Mouse (Mus musculus): ENCODE measurements around the gene Rinl.
A peak's percentile ranks its signal among the peaks of the same experiment; 100 is the strongest.

Gene Rinl

GRCm38 (mm10) chr7:28781261-28781663 lies 7.5 kb upstream of the Rinl start:
- DNase-seq: no peak

- no peak for DNase-seq
Measured at GRCm38 (mm10) chr7:28785161-28785560, 3.6 kb upstream of the Rinl start.

GRCm38 (mm10) chr7:28787884-28788283 lies 885 bp upstream of the Rinl start:
- no peak for DNase-seq

GRCm38 (mm10) chr7:28789235-28789634 lies 466 bp downstream of the Rinl start:
- DNase-seq: no peak

- DNase-seq: no peak
Measured at GRCm38 (mm10) chr7:28790066-28790806, 1.5 kb downstream of the Rinl start.

- DNase-seq: no peak
Measured at GRCm38 (mm10) chr7:28791706-28792105, 2.9 kb downstream of the Rinl start.

- no peak for DNase-seq
Measured at GRCm38 (mm10) chr7:28792391-28793185, 3.8 kb downstream of the Rinl start.

GRCm38 (mm10) chr7:28793834-28794233 lies 5.1 kb downstream of the Rinl start:
- no peak for DNase-seq

GRCm38 (mm10) chr7:28794496-28794895 lies 5.7 kb downstream of the Rinl start:
- no peak for DNase-seq

GRCm38 (mm10) chr7:28795832-28796231 lies 7.1 kb downstream of the Rinl start:
- no peak for DNase-seq

GRCm38 (mm10) chr7:28796562-28796975 lies 7.8 kb downstream of the Rinl start:
- DNase-seq: peak; percentile 87 to 89

GRCm38 (mm10) chr7:28799994-28800393 lies 11.2 kb downstream of the Rinl start:
- no peak for DNase-seq

GRCm38 (mm10) chr7:28801451-28801850 lies 12.7 kb downstream of the Rinl start:
- DNase-seq: no peak

GRCm38 (mm10) chr7:28801901-28802670 lies 13.3 kb downstream of the Rinl start:
- no peak for DNase-seq

GRCm38 (mm10) chr7:28802846-28803588 lies 14.2 kb downstream of the Rinl start:
- no peak for DNase-seq

- no peak for DNase-seq
Measured at GRCm38 (mm10) chr7:28803756-28804155, 15.0 kb downstream of the Rinl start.

GRCm38 (mm10) chr7:28806869-28807268 lies 18.1 kb downstream of the Rinl start:
- no peak for DNase-seq

- DNase-seq: peak in 1 of 2 experiments; percentile 30
Measured at GRCm38 (mm10) chr7:28807641-28808220, 19.0 kb downstream of the Rinl start.

GRCm38 (mm10) chr7:28808221-28808941 lies 19.6 kb downstream of the Rinl start, which contains the start of gene Hnrnpl:
Hnrnpl (plus strand) TSS chr7:28808541.
- DNase-seq: peak in 1 of 2 experiments; percentile 27

- peak; percentile 94 to 97 for DNase-seq
Measured at GRCm38 (mm10) chr7:28808957-28809393, 20.2 kb downstream of the Rinl start.

GRCm38 (mm10) chr7:28809401-28810089 lies 20.8 kb downstream of the Rinl start:
- peak in 1 of 2 experiments; percentile 58 for DNase-seq

Measured in cerebellum, postnatal 36 days (tissue).